ENCODE assay signal across 12 mouse cellular contexts in the genomic region with DNA sequence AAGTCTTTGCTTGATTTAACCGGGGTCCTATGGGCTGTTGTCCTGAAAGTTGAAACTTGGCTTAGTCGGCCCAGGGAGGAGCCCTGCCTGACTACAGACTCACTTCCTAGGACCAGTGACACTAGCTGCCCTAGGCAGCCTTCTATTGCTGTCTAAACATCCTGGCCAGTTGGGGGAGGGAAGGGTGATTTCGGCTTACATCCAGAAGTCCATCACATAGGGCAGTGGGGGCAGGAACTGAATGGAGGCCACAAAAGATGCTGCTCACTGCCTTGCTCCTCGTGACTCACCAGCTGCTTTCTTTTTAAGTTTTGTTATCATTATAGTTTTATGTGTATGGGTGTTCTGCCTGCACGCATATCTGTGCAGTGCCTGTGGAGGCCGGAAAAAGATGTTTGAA. TPM values are rescaled to one million over a fixed set of nuclear protein-coding genes. Genes with fewer than 3 reads are reported as not detected.
DNase-seq lines count a peak whose midpoint lies in the region; ATAC-seq and TF ChIP-seq lines count a peak whose summit lies in the region.
"Had no signal": no experiment of that assay in that cellular context is flagged by ENCODE, and none has a peak within 500 bp of the region (broad histone marks: within the 10 kb centered on the region; RNA-seq: fewer than 3 reads in every experiment).

No protein-coding gene starts in this region.

- no peaks in the 10 kb centered on the region for H3K36me3 ChIP-seq in heart, adult 2 months (ENCODE audit: control insufficient read depth, insufficient read depth, low read length)
- H3K36me3 ChIP-seq in heart, embryonic 11.5 days (ENCODE audit: control insufficient read depth, insufficient read depth, low read length) = no peaks in the 10 kb centered on the region
- H3K36me3 ChIP-seq: forebrain, embryonic 10.5 days had no signal

- no peak overlapping the region for H3K9ac ChIP-seq in heart, adult 2 months (ENCODE audit: low read depth, low read length)
- H3K9ac ChIP-seq in heart, embryonic 11.5 days (ENCODE audit: low read depth, low read length) = no peak overlapping the region
- H3K9ac ChIP-seq: hindbrain, embryonic 12.5 days had no signal

- intact Hi-C loops in heart, adult 2 months (cut with DNase I) = loop anchor here (2.0 kb wide), 1 partner anchor 24 kb away; no protein-coding TSS in a partner anchor
- intact Hi-C loops in heart, postnatal 14 days (cut with DNase I) = no loop called here

- no peaks in the 10 kb centered on the region for H3K9me3 ChIP-seq in heart, embryonic 11.5 days (replicated peaks; ENCODE audit: control insufficient read depth, low read length)
- H3K9me3 ChIP-seq: forebrain, embryonic 10.5 days; hindbrain, embryonic 12.5 days had no signal

- H3K4me1 ChIP-seq in heart, adult 2 months (ENCODE audit: control insufficient read depth, insufficient read depth, low read length) = peaks cover 18% of the 10 kb centered on the region
- H3K4me1 ChIP-seq in heart, embryonic 11.5 days (ENCODE audit: control insufficient read depth, insufficient read depth, low read length) = no peaks in the 10 kb centered on the region

- no peaks in the 10 kb centered on the region for H3K27me3 ChIP-seq in heart, adult 2 months (ENCODE audit: control insufficient read depth, insufficient read depth, low read length)
- no peaks in the 10 kb centered on the region for H3K27me3 ChIP-seq in heart, embryonic 11.5 days (ENCODE audit: control insufficient read depth, insufficient read depth, low read length)
- H3K27me3 ChIP-seq: hindbrain, embryonic 12.5 days had no signal

- TF ChIP-seq POLR2A in heart, adult 2 months (IDR thresholded peaks at IDR 0.05; ENCODE audit: insufficient read depth, low read depth, low read length) = no peak

- H3K4me3 ChIP-seq in heart, adult 2 months = no peak overlapping the region
- no peak overlapping the region for H3K4me3 ChIP-seq in heart, embryonic 11.5 days (ENCODE audit: low read depth, low read length)
- H3K4me3 ChIP-seq in layer of hippocampus, adult 2 months = no peak overlapping the region
- H3K4me3 ChIP-seq: forebrain, embryonic 10.5 days; hindbrain, embryonic 12.5 days had no signal

- DNase-seq in heart, adult 2 months = peak; percentile 46 to 63
- DNase-seq in heart, postnatal 14 days = peak; percentile 25 to 43
- DNase-seq in kidney, postnatal 25 days = peak; percentile 79 to 90
- DNase-seq in lung, postnatal 4 days = peak; percentile 77 to 83
- no peak for DNase-seq in layer of hippocampus, adult 2 months (ENCODE audit: low spot score in 2 of 2)
- DNase-seq in layer of hippocampus, postnatal 14 days (ENCODE audit: low spot score in 2 of 2) = no peak
- no peak for DNase-seq in frontal cortex, postnatal 25 days (ENCODE audit: low spot score in 2 of 2)
- DNase-seq: cerebellum, adult 9-10 months had no signal

- no peak for TF ChIP-seq CTCF in heart, adult 2 months (IDR thresholded peaks at IDR 0.05)
- no peak for TF ChIP-seq CTCF in layer of hippocampus, adult 2 months (conservative IDR thresholded peaks at IDR 0.05)

- peak overlapping the region; percentile 85 for H3K27ac ChIP-seq in heart, adult 2 months
- H3K27ac ChIP-seq in heart, embryonic 11.5 days (ENCODE audit: low read depth, low read length) = no peak overlapping the region
- H3K27ac ChIP-seq in layer of hippocampus, adult 2 months = no peak overlapping the region
- H3K27ac ChIP-seq: forebrain, embryonic 10.5 days; hindbrain, embryonic 12.5 days had no signal

- no peaks in the 10 kb centered on the region for H3K79me2 ChIP-seq in heart, adult 2 months (replicated peaks; ENCODE audit: control insufficient read depth, insufficient read depth, low read length)

- 39% methylated on average over 6 of the region's 6 CpGs for WGBS in heart, adult 2 months
- 70% methylated on average over 6 of the region's 6 CpGs for WGBS in heart, embryonic 11.5 days (ENCODE audit: insufficient replicate concordance)

- no peak for ATAC-seq in heart, embryonic 11.5 days (replicated peaks; ENCODE audit: insufficient number of reproducible peaks, low FRiP score, low TSS enrichment)
- ATAC-seq: activated CD4-positive, CD25-positive, alpha-beta regulatory T cell, adult 4 months had no signal

- H3K4me2 ChIP-seq in heart, embryonic 11.5 days = no peak overlapping the region
- H3K4me2 ChIP-seq: hindbrain, embryonic 12.5 days had no signal

- peak; percentile 55; the same call in 1 of the 2 replicates for TF ChIP-seq EP300 in heart, adult 2 months (IDR thresholded peaks at IDR 0.05; ENCODE audit: insufficient read depth, low read depth, low read length)

RNA-seq across cellular contexts. Expression of gene A4galt, which starts 41.6 kb away (rescaled TPM):
- 1 to 10 TPM; 5.2 to 6.3 TPM for total RNA-seq in heart, adult 2 months (2021)
- polyA plus RNA-seq in heart, adult 2 months (2012; rRNA removed) = 9.7 and 14.9 TPM in 2 replicates
- polyA plus RNA-seq in heart, embryonic 11.5 days (2014; fragmentation: Nextera tagmentation; extraction: Ambion mirVana) = 0.17 and 0.55 TPM in 2 replicates
- 1 to 10 TPM; 4.9 to 5.1 TPM for total RNA-seq in heart, postnatal 14 days (2021)
- total RNA-seq in layer of hippocampus, adult 2 months (2021) = 1 to 10 TPM; 3.2 to 3.6 TPM
- total RNA-seq in layer of hippocampus, postnatal 14 days (2021) = 1 to 10 TPM; 1.8 to 1.9 TPM
- polyA plus RNA-seq: activated CD4-positive, CD25-positive, alpha-beta regulatory T cell, adult 4 months had no signal

RNA-seq across cellular contexts. Expression of gene Arfgap3, which starts 56.9 kb away (rescaled TPM):
- total RNA-seq in heart, adult 2 months (2021) = 1 to 10 TPM; 9.6 to 9.8 TPM
- 12.2 and 13.1 TPM in 2 replicates for polyA plus RNA-seq in heart, adult 2 months (2012; rRNA removed)
- 29.9 and 34.4 TPM in 2 replicates for polyA plus RNA-seq in heart, embryonic 11.5 days (2014; fragmentation: Nextera tagmentation; extraction: Ambion mirVana)
- total RNA-seq in heart, postnatal 14 days (2021) = 10 to 100 TPM; 11.6 to 14.5 TPM
- total RNA-seq in layer of hippocampus, adult 2 months (2021) = 10 to 100 TPM; 17.3 to 17.5 TPM
- total RNA-seq in layer of hippocampus, postnatal 14 days (2021) = 10 to 100 TPM; 17.1 to 21.1 TPM

Comparison
In these comparisons a context has a peak if more than half of its experiments do, and no peak if none do; other contexts are left out.
1. DNase-seq: peak in heart, adult 2 months (2 of 2), heart, postnatal 14 days (2 of 2), kidney, postnatal 25 days (2 of 2) and lung, postnatal 4 days (2 of 2); none in layer of hippocampus, adult 2 months (0 of 2), layer of hippocampus, postnatal 14 days (0 of 2) and frontal cortex, postnatal 25 days (0 of 2).